Mouse (Mus musculus): ENCODE results near the gene Mllt6. TPM values are rescaled to one million over a fixed set of nuclear protein-coding genes. Genes with fewer than 3 reads are reported as not detected.
"Not testable (repeated sequence)": the region's sequence is repeated elsewhere in the genome, so short reads cannot be mapped to it uniquely, and the experiment has no call there.

The Mllt6 gene
- total RNA-seq, 2 experiments from 2014 or later: 42.4 to 44.0 TPM

DNA sequence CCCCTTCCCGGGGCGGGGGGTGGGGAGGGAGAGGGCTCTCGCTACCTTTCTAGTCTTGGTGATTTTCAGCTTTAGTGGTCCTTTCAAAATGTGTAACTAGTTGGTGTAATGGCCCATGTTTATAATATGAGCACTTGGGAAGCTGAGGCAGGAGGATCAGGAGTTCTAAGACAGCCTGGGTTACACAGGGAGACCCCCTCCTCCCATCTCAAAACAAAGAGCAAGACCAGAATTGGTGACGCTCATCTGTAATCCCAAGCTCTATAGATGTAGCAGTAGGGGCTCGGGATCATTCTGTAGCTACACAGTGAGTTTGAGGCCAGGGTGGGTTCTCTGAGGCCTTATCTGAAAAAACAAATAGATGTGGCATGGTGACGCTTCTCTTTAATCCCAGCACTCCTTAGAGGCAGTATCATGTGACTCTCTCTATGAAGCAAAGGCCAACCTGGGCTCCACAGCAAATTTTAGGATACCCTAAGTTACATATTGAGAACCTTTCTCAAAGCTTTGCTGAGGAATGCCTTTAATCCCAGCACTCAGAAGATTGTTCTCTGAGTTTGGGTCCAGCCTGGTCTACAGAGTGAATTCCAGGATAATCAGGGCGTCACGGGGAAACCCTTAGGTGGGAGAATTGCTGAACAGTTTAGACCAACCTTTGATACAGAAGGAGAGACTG is 19.7 kb upstream of the Mllt6 start:
- no peak for DNase-seq (ENCODE audit: low spot score in 2 of 2)

DNA sequence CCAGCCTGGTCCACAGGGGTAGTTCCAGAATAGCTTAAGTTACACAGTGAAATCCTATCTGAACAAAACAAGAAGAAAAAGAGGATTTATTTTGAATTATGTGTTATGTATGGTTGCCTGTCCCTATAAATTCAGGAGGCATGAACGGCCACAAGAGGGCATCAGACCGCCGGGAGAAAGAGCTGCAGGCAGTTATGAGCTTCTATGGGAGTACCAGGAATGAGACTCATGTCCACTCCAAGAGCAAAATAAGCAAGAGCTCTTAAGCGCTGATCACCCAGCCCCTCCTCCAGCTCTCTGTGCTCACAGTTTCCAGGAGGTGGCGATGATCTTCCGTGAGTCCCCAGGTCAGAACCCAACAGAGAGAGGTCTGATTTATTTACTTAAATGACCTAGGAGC is 18.4 kb upstream of the Mllt6 start:
- peak; percentile 69 to 76 for DNase-seq (ENCODE audit: low spot score in 2 of 2)

DNA sequence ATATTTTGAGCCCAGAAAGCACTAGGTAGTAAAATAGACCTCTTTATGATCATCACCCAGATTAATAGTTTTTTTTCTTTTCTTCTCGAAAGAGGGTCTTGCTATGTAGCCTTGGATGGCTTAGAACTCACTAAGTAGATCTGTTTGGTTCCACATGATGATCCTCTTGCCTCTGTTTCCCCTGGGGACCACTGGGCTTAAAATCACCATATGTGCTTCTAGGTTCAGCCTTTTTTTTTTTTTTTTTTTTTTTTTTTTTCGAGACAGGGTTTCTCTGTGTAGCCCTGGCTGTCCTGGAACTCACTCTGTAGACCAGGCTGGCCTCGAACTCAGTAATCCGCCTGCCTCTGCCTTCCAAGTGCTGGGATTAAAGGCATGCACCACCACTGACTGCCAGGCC is 14.7 kb upstream of the Mllt6 start:
- not testable (repeated sequence) for DNase-seq (ENCODE audit: low spot score in 2 of 2)

DNA sequence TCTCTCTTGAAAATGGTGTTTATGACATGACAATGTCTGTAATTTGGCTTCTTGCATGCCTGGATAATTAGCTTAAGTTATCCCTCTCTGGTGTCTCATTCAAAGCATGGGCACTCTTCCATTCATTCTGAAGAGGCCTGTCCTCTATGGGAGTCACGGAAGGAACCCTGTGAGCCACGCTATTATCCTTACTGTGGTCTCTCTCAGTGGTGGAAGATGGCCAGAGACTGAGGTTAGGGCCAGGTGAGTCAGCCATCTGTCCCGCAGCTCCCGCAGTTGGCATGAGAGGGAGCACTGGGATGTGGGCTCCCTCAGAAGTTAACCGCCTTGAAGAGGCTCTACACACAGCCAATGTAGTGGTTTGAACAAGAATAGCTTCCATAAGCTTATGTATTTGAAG is 12.9 kb upstream of the Mllt6 start:
- no peak for DNase-seq (ENCODE audit: low spot score in 2 of 2)

DNA sequence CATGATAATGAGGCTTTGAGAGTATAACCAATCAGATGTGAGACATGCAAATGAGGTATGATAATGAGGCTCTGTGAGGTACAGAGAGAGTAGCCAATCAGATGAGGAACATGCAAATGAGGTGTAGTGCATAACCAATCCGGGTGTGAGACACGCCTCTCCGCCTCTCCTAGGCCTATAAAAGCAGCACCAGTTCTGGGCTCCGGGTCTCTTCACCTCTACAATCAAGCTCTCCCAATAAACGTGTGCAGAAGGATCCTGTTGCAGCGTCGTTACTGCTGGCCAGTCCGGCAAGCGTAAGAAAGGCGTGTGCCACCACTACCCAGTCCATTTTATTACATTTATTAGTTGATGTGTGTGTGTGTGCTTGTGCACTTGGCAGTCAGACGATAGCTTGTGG is 9.8 kb upstream of the Mllt6 start:
- DNase-seq (ENCODE audit: low spot score in 2 of 2): not testable (repeated sequence)

DNA sequence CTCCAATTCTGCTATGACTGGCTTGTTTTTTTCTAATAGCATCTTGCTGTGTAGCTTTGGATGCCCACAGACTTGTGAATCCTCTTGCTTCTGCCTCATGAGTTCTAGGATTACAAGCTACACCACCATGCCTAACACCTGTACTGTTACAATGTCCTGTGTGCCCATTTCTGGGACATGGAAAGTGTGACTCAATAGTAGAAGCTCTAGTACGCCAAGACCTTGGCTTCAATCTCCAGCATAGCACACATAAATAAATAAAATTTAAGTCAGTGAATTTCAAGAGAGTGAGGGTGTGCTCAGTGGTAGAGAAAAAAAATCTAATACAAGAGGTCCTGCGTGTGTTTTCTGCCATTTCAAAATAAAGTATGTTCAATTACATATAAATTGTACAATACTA is 9.0 kb upstream of the Mllt6 start:
- no peak for DNase-seq (ENCODE audit: low spot score in 2 of 2)

DNA sequence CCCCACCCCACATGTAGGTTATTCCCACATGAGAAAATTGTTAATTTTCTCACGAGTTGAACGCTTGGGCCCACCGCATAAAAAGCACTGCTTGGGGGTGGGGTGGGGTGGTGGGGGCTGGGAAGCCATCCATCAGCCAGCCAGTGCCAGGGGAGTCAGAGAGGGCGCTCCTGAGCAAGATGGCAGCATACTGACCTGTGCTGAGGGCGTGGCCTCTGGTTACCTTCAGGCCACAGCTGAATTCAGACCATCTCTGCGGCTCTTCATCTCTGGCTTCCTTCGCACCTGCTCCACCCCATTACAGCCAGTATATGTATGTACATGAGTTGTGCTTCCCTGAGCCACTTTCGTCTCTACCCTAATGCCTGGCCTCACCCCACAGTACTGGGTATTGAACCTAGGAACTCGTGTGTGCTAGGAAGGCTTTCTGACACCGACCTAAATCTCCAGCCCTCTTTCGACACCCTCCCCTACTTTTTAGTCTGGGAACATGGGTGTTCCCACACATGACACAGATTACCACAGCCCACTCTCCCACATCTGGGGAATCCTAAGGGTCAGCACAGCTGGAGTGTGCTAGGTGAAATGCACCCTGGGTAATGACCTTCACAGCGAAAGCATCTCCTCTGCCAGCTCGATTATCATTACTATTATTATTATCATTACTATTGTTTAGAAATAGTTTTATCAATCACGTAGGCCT is 6.8 kb upstream of the Mllt6 start:
- no peak for DNase-seq (ENCODE audit: low spot score in 2 of 2)

DNA sequence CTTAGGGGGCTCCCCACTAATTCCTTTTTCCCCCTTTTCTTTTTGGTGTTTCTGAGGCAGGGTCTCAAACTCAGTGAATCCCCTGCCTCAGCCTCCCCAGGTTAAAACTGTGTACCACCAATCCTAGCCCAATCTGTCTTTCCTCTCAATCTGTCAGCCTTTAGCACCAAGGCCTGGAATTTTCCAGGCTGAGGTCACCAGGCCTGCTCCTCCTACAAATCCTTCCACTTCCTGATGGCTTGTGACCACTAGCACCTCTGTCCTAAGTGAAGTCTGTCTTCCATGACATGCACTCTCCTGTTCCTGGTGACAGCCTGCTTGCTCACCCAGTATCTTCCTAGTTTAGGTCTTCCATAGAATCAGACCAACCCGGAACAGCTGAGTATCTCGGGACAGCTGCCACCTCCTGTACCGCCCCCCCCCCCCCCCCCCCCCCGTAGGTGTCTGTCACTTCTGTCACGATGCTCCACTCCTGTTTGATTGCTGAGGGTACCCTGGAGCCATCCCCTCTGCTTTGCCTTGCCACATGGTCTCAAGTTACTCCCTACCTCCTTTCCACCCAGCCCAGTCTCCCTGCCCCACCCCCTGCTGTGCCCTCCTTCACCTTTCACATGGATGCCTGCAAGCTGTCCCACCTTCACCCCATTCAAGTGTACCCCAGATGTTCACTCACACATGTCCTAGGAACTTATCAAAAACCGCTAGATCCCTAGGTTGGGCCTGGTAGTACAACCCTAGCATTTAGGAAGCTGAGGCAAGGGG is 5.8 kb upstream of the Mllt6 start:
- DNase-seq (ENCODE audit: low spot score in 2 of 2): no peak

DNA sequence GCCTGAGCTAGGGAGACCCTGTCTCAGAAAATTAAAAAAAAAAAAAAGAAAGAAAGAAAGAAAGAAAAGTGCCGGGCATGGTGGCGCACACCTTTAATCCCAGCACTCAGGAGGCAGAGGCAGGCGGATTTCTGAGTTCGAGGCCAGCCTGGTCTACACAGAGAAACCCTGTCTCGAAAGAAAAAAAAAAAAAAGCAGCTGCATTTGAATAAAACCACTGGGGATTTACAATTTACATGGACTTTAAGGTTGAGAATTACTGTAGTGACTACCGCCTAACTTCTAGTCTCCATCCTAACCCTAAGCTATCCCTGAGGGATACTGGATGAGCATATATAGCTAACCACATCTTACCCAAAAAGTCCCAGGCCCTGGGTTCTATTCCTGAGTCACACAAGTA is 5.2 kb upstream of the Mllt6 start:
- DNase-seq (ENCODE audit: low spot score in 2 of 2): not testable (repeated sequence)

DNA sequence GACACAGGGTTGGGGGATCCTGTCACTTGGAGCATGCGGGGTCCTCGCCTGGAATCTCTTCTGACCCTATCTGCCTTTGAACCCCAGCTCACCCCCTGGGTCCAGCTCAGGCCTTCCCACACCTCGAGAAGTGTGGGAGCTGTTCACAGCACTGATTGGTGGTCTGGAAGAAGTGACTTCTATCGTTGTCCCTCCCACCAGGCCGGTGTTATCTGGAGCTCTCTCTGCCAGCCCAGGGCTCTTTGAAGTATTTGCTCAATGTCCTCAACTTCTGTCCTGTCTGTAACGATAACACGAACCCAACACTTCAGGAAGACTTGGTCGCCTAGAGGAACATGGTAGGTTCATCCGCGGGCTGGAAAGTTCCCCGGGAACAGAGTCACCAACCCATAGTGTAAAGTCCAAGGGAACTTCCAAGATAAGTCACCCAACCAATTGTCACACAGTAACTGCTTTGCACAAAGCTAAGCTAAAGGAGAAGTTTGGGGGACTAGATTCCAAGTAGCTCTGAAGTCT is 4.4 kb upstream of the Mllt6 start:
- no peak for DNase-seq (ENCODE audit: low spot score in 2 of 2)

DNA sequence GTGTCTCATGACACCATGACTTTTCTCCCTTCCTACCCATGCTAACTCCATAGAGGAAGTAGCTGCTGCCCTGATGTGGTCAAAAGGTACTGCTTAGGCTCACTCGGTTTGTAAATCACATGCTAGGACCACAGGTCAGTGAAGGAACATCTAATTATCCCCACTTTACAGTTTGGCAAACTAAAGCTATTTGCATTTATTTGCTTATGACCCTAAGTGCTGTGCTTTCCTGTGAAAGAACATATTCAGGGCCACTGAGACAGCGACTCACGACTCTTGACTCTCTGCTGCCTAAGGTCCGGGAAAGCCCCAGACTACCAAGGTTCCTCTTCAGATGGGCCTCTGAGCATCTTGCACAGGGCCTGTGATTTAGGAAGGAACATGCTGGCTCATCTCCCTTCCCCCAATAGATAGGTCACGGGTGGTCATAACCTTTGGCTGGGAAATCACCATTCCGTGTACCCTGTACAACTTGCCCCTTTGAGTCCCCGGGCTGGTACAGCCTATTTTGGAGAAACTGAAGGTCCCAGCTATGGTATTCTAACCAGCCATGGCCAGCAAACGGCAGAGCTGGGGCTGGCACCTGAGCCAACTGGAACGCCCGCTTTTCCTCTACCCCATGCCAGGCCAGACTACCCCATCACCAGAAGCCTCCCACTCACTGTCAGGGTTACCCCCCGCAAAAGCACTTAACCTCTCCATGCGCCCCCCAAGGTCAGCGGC is 3.8 kb upstream of the Mllt6 start:
- peak; percentile 26 to 40 for DNase-seq (ENCODE audit: low spot score in 2 of 2)

DNA sequence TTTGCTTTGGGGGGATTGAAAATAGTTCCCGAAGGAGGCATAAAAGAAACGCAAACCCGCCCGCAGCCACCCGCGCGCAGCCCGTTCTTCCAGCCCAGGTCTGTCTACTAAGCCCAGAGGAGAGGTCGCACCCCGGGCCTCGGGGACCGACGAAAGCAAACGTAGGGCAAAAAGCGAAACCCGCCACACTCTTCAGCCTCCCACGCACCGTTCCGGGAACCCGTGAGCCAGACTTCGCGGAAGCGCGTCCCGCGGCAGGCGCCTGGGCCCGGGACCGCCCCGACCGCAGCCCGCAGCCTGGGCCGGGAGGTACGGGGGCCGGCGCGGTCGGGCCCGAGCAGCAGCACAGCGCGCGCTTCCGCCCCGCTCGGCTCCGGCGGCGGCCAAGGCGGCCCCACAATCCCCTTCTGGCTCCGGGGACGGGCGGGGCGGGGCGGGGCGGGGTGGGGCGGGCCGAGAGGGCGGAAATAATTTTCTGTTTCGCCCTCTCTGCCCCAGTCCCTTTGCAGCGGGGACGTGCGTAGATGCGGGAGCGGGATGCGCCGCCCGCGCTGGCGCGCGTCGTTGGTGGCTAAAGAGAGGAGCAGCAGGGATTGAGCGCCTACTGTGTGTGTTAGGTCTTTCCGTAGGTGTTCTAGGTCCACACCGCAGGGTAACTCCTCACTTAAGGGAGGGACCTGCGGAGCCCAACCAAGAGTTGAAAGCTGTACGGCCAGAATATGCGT is 3.1 kb upstream of the Mllt6 start:
- DNase-seq (ENCODE audit: low spot score in 2 of 2): peak; percentile 78 to 81

DNA sequence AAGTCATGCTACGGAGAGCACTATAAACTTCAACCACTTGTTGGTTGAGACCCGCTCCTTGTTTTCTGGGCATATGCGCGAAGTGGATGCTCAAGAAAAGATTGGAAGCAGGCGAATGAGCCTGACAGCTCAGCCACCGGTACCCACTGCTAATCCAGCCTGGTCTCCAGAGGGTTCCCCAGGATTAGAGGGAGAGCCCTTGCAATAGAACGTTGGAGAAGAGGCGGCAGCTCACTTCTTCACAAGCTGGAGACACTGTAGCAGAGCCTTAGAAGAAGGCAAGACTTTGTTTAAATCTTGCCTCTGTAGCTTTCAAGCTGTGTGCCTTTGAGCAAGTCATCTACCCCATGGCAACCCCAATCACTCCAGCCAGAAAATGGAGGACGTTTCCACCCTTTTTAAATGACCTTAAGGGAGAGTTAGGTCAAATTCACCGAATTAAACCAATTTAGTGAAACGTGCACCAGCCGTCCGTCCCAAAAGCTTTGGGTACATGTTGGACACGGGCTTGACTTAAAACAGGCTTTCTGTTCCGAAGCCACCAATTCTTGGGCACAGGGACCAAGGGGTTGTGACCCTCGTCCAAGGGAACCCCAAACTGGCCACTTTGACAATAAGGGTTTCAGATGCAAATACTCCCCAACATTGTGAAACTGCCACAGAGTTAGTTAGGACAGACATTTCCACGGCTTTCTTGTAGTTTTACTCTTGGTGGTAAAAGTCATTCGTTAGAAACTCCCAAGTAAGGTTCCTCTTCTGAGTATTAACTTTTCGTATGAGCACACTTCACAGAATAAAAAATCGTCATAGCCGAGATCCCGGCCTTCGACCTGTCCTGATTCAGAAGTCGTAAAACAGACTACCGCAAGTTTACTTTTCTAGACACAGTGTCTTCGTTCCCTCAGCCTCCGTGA is 2.2 kb upstream of the Mllt6 start:
- no peak for DNase-seq (ENCODE audit: low spot score in 2 of 2)

DNA sequence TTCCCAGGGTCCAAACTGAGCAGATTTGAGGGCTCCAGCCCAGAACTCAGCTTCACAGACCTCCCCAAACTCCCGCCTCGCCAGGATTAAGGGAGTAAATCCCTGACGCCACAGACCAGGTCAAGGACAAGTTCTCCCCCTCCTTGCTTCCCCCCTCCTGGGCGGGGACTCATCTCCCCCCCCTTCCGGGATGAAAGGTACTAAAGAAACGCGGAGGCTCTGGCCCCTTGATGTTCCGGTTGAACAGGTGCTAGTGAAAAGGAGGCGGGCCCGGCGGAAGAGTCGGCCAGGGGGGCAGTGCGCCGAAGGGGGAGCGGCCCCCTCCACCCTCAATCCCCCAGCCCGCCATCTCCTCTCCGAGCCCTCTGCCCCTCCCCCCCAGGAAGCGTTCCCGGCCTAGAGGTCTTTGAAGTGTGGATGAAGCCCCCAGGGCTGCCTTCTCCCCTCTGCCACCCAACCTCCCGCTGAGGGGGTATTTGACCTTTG is 1.5 kb upstream of the Mllt6 start:
- peak; percentile 69 to 74 for DNase-seq (ENCODE audit: low spot score in 2 of 2)

DNA sequence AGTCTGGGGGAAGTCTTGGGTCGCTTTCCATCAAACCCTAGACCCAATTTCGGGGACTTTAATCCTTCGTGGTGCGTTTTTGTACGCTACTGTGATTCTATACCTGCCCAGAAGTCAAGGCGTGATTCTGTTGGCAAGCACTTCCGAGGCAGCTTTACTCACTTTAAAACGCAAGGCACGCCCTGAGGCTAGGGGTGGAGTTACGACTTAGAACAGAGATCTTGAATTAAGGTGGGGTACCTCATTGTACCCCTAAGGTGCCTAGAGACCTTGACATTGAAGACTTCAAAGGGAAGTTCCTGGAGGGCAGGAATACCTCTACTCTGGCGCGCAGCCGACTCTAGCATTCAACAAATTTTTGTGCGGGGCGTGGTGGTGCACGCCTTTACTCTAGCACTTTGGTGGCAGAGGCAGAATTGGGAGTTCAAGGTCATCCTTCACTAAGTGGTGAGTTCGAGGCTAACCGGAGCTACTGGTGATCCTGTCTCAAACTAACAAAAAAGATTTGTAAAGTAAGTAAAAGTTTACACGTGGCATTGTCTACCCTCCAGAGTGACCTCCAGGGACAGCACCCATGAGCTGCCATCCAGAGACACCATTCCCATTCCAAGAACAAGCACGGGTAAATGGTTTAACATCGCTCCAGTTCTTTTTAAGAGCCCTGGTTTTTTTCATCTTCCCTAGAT is 864 bp upstream of the Mllt6 start:
- peak in 1 of 2 experiments; percentile 51 for DNase-seq (ENCODE audit: low spot score in 2 of 2)

DNA sequence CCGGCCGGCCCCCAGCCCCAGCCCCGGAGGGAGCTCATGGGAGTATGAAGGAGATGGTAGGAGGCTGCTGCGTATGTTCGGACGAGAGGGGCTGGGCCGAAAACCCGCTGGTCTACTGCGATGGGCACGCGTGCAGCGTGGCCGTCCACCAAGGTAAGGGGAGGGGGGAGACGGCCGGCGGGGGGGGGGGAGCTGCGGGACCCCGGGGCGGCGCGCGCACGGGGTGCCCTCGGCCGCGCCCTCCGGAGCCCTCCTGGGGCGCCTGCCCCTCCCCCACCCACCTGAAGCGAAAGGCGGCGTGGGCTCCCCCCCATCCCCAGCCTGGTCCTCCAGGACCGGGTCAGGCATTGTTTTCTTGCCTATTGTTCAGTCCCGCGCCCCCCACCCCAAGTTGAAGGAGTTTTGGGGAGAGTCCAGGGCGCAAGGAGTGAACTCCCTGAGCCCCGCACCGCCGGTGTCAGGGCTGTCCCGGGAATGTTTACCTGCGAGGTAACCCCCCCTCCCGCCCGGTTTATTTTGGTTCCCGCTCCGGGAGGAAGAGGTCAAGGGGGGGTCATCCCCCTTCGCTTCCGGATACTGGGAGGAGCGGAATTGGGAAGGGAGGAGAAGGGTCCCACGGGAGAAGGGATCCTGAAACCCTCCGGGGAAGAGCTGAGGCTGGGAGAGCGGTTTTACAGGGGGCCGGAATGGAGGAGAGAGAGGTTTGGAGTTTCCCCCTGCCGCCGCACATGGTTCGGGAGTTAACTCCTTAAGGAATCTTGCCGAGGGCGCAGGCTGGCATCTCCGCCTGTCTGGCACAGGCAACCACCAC is 519 bp downstream of the Mllt6 start:
- no peak for DNase-seq (ENCODE audit: low spot score in 2 of 2)

DNA sequence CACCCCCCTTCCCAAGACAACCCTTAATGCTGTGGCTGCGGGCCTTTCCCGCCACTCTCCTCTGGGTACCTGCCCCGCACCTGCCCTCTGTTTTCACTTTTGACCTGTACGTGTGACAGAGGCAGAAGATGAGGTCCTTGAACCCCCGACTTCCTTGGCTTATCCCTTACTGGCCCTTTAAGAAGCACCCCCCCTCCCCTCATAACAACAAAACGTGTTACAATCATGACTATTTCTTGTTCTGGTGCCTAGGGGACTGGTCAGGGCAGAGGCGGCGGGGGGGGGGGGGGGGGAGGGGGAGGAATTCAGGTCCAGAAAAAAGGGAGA is 1.1 kb downstream of the Mllt6 start:
- no peak for DNase-seq (ENCODE audit: low spot score in 2 of 2)

DNA sequence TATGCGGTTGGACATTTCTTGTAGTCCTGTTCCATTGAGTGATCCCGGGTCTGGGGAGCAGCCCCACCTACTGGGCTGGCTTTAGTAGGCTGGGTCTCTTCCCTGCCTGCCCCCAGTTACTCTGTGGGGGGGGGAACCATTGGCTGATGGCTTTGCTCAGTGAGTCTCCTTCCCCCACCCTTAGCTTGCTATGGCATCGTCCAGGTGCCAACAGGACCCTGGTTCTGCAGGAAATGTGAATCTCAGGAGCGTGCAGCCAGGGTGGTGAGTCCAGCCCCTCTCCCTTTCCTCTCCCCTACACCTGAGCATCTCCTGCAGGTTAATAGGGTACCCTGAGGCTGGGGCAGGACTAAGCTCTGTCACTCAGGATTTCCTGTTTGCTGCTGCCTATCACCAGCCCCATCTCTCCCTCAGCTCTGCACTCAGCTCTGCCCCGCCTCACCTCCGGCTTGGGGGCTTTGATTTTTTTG is 1.6 kb downstream of the Mllt6 start:
- DNase-seq (ENCODE audit: low spot score in 2 of 2): no peak
